Mouse (Mus musculus): Measurements from ENCODE around the gene Terb1. TPM values are rescaled to one million over a fixed set of nuclear protein-coding genes. Genes with fewer than 3 reads are reported as not detected.

Terb1 gene
- total RNA-seq, 2 experiments from 2014 or later: 0.11 to 0.39 TPM

- DNase-seq (ENCODE audit: low spot score in 2 of 2): no peak
Observed at GRCm38 (mm10) chr8:104452177-104452576, 57.5 kb downstream of the Terb1 start.

- no peak for DNase-seq (ENCODE audit: low spot score in 2 of 2)
Observed at GRCm38 (mm10) chr8:104448796-104449195, 60.9 kb downstream of the Terb1 start.

GRCm38 (mm10) chr8:104446016-104446415 is 63.7 kb downstream of the Terb1 start:
- DNase-seq (ENCODE audit: low spot score in 2 of 2): no peak

GRCm38 (mm10) chr8:104445248-104445647 is 64.5 kb downstream of the Terb1 start:
- no peak for DNase-seq (ENCODE audit: low spot score in 2 of 2)

GRCm38 (mm10) chr8:104443125-104443679 is 66.5 kb downstream of the Terb1 start:
- DNase-seq (ENCODE audit: low spot score in 2 of 2): no peak

GRCm38 (mm10) chr8:104442299-104443124 is 67.2 kb downstream of the Terb1 start, which contains the start of gene Dync1li2:
Gene Dync1li2 (minus strand): TSS chr8:104443047.
- peak; percentile 90 to 91 for DNase-seq (ENCODE audit: low spot score in 2 of 2)

- DNase-seq (ENCODE audit: low spot score in 2 of 2): no peak
Observed at GRCm38 (mm10) chr8:104441613-104442012, 68.1 kb downstream of the Terb1 start.

GRCm38 (mm10) chr8:104439461-104439860 is 70.2 kb downstream of the Terb1 start:
- DNase-seq (ENCODE audit: low spot score in 2 of 2): no peak

GRCm38 (mm10) chr8:104437494-104438135 is 72.1 kb downstream of the Terb1 start:
- no peak for DNase-seq (ENCODE audit: low spot score in 2 of 2)

- DNase-seq (ENCODE audit: low spot score in 2 of 2): no peak
Observed at GRCm38 (mm10) chr8:104436591-104436990, 73.1 kb downstream of the Terb1 start.

- DNase-seq (ENCODE audit: low spot score in 2 of 2): peak; percentile 96 to 97
Observed at GRCm38 (mm10) chr8:104436038-104436437, 73.7 kb downstream of the Terb1 start.

GRCm38 (mm10) chr8:104434826-104435354 is 74.8 kb downstream of the Terb1 start:
- no peak for DNase-seq (ENCODE audit: low spot score in 2 of 2)

- no peak for DNase-seq (ENCODE audit: low spot score in 2 of 2)
Observed at GRCm38 (mm10) chr8:104434275-104434674, 75.4 kb downstream of the Terb1 start.

- DNase-seq (ENCODE audit: low spot score in 2 of 2): no peak
Observed at GRCm38 (mm10) chr8:104433191-104433842, 76.4 kb downstream of the Terb1 start.

GRCm38 (mm10) chr8:104432656-104433055 is 77.1 kb downstream of the Terb1 start:
- no peak for DNase-seq (ENCODE audit: low spot score in 2 of 2)

GRCm38 (mm10) chr8:104430230-104430629 is 79.5 kb downstream of the Terb1 start:
- DNase-seq (ENCODE audit: low spot score in 2 of 2): no peak

- DNase-seq (ENCODE audit: low spot score in 2 of 2): no peak
Observed at GRCm38 (mm10) chr8:104427703-104428102, 82.0 kb downstream of the Terb1 start.

- DNase-seq (ENCODE audit: low spot score in 2 of 2): no peak
Observed at GRCm38 (mm10) chr8:104422313-104422712, 87.4 kb downstream of the Terb1 start.

GRCm38 (mm10) chr8:104416022-104416421 is 93.7 kb downstream of the Terb1 start:
- DNase-seq (ENCODE audit: low spot score in 2 of 2): no peak

- DNase-seq (ENCODE audit: low spot score in 2 of 2): no peak
Observed at GRCm38 (mm10) chr8:104414204-104414603, 95.5 kb downstream of the Terb1 start.

GRCm38 (mm10) chr8:104413770-104414169 is 95.9 kb downstream of the Terb1 start:
- DNase-seq (ENCODE audit: low spot score in 2 of 2): no peak

Measured in adrenal gland, postnatal 4 days (tissue).